Comparison of ENCODE assay signal across 9 mouse cellular contexts in the genomic region with DNA sequence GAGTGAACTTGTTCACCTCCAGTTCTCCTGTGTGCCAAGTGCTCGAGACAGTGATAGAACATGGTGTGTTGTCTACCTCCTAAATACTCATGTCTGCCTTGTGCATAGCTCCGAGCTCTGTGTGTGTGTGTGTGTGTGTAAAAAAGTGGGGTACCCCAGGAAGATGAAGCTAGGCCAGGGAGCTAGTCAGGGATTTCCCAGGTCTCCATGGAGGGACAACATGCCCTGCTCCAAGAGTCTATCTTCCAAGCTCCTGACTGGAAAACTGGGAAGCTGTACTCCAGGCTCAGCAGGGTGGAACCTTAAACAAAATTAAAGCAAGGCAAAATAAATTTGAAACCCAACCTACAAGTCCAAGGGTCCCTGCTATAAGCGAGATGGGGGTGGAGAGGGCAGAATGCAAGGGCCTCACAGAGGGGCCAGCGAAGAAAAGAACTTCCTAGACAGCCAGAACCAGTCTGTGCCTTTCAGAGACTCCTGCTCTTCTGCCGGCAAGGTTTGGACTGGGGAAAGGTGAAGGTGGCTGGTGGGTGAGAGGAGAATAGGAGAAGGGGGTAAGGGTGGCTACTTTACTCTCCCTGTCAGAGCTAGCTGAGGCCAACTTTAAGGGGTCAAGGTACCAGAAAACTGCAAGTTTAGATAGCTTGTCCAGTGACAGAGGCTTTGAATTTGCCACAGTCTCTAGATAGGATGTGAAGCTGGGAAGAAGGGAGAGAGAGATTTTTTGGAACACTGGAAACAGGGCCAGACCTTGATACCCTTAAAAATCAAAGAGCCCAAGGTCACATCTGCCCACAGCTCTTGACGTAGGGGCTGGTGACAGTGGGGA.
A peak's percentile ranks its signal among the peaks of the same experiment; 100 is the strongest.
DNase-seq lines count a peak whose midpoint lies in the region; ATAC-seq and TF ChIP-seq lines count a peak whose summit lies in the region.
"Had no signal": no experiment of that assay in that cellular context is flagged by ENCODE, and none has a peak within 500 bp of the region (broad histone marks: within the 10 kb centered on the region; RNA-seq: fewer than 3 reads in every experiment).

No protein-coding gene starts in this region.

- TF ChIP-seq CTCF in layer of hippocampus, adult 2 months (conservative IDR thresholded peaks at IDR 0.05): no peak

- H3K27me3 ChIP-seq in heart, embryonic 15.5 days: no peaks in the 10 kb centered on the region
- peaks cover 19% of the 10 kb centered on the region for H3K27me3 ChIP-seq in midbrain, embryonic 15.5 days (replicated peaks)

- H3K27ac ChIP-seq in layer of hippocampus, adult 2 months: peak overlapping the region; percentile 99
- peak overlapping the region; percentile 77 for H3K27ac ChIP-seq in heart, embryonic 15.5 days
- no peak overlapping the region for H3K27ac ChIP-seq in midbrain, embryonic 15.5 days

- no peaks in the 10 kb centered on the region for H3K36me3 ChIP-seq in heart, embryonic 15.5 days
- H3K36me3 ChIP-seq in midbrain, embryonic 15.5 days (replicated peaks): no peaks in the 10 kb centered on the region

- DNase-seq in cerebellum, adult 9-10 months: peak; percentile 46
- DNase-seq in cerebellum, adult 8-10 months: no peak
- no peak for DNase-seq in layer of hippocampus, adult 2 months (ENCODE audit: low spot score in 2 of 2)
- DNase-seq in layer of hippocampus, adult 8-10 months (ENCODE audit: low spot score in 2 of 2): no peak
- DNase-seq in ovary, adult 18-20 months (ENCODE audit: low spot score): no peak
- no peak for DNase-seq in right cerebral cortex, postnatal 14 days
- DNase-seq: liver had no signal

- no peaks in the 10 kb centered on the region for H3K9me3 ChIP-seq in heart, embryonic 15.5 days (replicated peaks)
- no peaks in the 10 kb centered on the region for H3K9me3 ChIP-seq in midbrain, embryonic 15.5 days

- peak overlapping the region; percentile 83 for H3K4me2 ChIP-seq in heart, embryonic 15.5 days
- peak overlapping the region; percentile 58 for H3K4me2 ChIP-seq in midbrain, embryonic 15.5 days

- peak overlapping the region; percentile 66; the same call in 1 of the 2 replicates for H3K9ac ChIP-seq in heart, embryonic 15.5 days
- no peak overlapping the region for H3K9ac ChIP-seq in midbrain, embryonic 15.5 days

- H3K4me3 ChIP-seq in layer of hippocampus, adult 2 months: no peak overlapping the region; the same call in 1 of the 2 replicates
- H3K4me3 ChIP-seq in heart, embryonic 15.5 days: no peak overlapping the region
- no peak overlapping the region for H3K4me3 ChIP-seq in midbrain, embryonic 15.5 days

- 64% methylated on average over 6 of the region's 6 CpGs for WGBS in heart, embryonic 15.5 days
- 52% methylated on average over 6 of the region's 6 CpGs for WGBS in midbrain, embryonic 15.5 days

- no peak for ATAC-seq in heart, embryonic 15.5 days (replicated peaks; ENCODE audit: insufficient number of reproducible peaks, insufficient read depth, low FRiP score, low read depth)
- ATAC-seq in midbrain, embryonic 15.5 days (replicated peaks): no peak

- H3K4me1 ChIP-seq in heart, embryonic 15.5 days (replicated peaks): peaks cover 83% of the 10 kb centered on the region
- peaks cover 48% of the 10 kb centered on the region for H3K4me1 ChIP-seq in midbrain, embryonic 15.5 days
